Mouse (Mus musculus): Measurements from ENCODE around the gene Pfkfb4.

The Pfkfb4 gene

DNA sequence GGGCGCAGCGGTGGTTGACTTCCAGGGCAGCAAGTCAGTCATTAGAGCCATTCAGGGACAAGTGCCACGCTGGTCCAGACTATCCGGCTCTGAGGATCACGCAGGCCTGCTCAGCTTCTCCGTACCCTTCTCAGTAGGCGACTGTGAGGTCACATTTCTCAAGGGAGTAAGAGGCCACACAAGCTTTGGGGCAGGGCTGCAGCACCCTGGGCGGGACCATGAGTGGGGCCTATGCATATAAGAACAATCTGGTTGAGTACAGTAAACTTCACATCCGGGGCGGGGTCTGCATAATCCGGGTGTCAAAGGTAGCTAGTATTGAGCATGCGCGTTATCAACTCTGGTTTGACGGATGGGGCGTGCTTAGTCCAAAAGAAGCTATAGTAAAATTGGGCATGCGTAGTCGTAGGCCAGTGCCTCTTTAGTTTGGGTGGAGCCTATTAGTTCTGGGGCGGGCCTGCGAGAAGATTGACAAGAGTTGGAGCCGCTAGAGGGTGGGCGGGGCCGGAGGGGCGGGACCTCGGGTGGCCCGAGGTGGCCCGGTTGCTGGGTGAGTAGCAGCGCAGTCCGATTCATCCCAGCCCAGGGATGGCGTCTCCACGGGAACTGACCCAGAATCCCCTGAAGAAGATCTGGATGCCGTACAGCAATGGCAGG, at the start of gene Pfkfb4:
TSS of gene Pfkfb4 (plus strand) at position 351 of the 657 bp plus-strand sequence.
- DNase-seq (ENCODE audit: extremely low spot score, low spot score): peak; percentile 91

- DNase-seq (ENCODE audit: extremely low spot score, low spot score): no peak
Measured at GRCm38 (mm10) chr9:108945111-108945510, 46.5 kb upstream of the Pfkfb4 start.

DNA sequence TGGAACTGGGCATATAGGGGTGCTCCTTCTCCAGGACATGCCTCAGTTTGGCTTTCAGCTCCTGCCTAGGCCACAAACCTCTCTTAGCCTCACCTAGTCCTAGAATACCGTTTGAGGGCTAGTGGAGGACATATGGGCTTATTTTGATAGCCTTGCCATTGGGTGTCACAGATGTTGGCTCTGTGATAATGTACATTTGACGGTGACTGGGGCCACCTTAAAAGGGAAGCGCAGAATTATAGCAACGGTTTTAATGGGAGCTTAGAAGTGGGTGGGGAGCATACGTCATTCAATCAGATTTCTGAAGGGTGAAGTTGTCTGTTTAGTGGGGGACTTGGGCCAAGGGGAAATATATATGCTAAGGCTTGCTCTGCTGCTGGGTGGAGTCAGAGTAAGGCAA, 46.0 kb upstream of the Pfkfb4 start:
- DNase-seq (ENCODE audit: extremely low spot score, low spot score): no peak

DNA sequence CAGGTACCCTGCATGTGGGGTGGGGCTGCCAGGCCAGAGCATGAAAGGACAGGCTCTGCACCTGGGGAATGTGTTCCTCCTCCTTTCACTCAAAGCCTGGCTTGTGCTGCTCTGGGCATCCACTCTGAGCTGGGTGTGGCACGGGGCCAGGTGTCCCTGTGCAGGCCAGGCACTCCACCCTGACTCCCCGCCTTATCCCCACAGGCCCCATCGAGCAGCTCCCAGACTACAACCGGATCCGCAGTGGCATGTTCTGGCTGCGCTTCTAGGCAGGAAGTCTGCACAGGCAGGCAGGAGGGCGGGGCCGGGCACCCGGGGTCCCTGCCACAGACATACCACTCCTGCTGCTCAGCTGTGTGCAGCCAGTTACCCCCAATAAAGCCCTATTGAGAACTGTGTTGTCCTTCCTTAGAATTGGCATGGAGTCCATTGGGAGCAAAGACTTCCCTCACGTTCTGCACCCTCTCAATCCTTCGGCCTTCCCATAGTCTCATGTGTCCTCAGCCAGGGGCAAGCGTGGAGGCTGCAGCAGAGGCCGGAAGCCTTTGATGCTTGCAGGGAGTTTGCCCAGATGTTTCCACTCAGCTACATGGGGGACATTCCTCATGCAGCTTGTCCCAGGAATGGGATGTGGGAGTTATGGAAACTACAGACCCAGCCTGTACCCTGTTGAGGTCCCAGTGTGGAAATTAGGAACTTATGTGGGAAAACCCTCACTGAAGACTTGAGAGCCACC, 42.2 kb upstream of the Pfkfb4 start:
- DNase-seq (ENCODE audit: extremely low spot score, low spot score): no peak

GRCm38 (mm10) chr9:108949967-108950728, 41.4 kb upstream of the Pfkfb4 start:
- DNase-seq (ENCODE audit: extremely low spot score, low spot score): no peak

DNA sequence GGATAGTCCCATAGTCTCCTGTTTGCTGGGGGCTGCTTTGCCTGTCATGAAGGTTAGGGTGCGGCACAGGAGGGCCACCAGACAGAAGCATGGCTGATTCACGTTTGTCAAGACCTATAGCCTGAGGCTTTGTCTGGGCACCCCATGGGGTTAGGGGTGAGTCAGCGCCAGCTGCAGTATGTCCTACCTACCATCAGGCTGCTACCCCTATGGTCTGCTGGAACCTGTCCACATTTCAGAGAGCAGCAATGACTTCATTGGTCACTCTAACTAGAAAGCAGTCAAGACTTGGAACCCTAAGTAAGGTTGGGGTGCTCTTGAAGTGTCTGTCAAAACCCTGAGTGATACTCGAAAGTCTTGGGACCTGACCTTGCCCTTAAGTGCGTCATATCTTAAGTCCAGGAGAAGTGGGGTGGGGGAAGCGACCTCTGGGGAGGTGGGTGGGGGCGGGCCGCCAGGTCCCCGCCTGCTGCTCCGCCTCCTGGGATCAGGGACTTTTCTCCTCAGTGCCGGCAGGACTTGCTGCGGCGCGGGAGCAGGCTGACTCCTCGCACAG, 38.4 kb upstream of the Pfkfb4 start, which contains the start of gene Col7a1:
TSS of gene Col7a1 (plus strand) at position 506 of the 556 bp plus-strand sequence.
- DNase-seq (ENCODE audit: extremely low spot score, low spot score): no peak

GRCm38 (mm10) chr9:108955241-108955640, 36.3 kb upstream of the Pfkfb4 start:
- no peak for DNase-seq (ENCODE audit: extremely low spot score, low spot score)

DNA sequence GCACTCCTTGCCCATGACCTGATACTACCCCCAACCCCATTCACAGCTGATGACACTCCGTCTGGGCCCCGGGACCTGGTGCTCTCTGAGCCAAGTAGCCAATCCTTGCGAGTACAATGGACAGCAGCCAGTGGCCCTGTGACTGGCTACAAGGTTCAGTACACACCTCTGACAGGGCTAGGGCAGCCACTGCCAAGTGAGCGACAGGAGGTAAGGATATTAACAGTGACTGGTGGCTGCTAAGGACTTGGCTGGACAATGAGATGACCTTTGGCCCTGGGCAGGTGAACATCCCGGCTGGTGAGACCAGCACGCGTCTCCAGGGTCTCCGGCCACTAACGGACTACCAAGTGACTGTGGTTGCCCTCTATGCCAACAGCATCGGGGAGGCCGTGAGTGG, 35.7 kb upstream of the Pfkfb4 start:
- DNase-seq (ENCODE audit: extremely low spot score, low spot score): no peak

GRCm38 (mm10) chr9:108963577-108963976, 28.0 kb upstream of the Pfkfb4 start:
- DNase-seq (ENCODE audit: extremely low spot score, low spot score): no peak

- DNase-seq (ENCODE audit: extremely low spot score, low spot score): no peak
Measured at GRCm38 (mm10) chr9:108964338-108964737, 27.2 kb upstream of the Pfkfb4 start.

DNA sequence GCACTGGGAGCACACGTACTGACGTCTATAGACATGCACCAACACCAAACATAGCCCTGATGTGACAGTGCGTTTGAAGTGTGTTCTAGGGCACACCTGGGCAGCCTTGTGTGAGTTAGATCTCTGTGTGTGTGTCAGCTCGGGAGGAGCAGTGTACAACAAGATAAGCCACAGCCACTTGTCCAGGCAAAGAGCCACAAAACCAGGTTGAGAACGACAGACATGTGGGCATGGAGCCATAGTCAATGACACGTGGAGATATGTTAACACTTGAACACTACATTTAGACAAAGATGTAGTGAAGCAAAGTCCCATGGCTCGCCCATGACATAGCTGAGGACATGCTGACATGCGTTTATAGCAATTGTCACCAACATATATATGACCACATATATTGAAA, 21.0 kb upstream of the Pfkfb4 start:
- no peak for DNase-seq (ENCODE audit: extremely low spot score, low spot score)

DNA sequence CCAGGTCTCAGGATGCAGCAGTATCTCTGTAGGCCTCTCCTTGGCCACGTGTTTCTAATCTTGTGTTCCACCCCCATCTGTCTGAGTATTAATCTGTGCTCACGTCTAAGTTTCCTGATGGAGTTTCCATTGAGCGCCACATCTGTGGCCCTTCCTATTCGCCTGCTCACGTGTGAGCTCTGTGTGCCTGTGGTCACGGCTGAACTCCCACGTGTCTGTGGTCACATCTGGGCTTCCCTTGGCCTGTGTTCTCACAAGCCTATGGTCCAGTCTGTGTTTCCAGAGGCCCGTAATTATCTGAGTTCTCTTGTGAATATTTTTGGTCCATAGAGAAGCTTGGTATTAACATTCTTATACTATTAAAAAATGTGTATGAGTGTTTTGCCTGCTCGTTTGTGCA, 15.1 kb upstream of the Pfkfb4 start:
- DNase-seq (ENCODE audit: extremely low spot score, low spot score): no peak

GRCm38 (mm10) chr9:108977966-108978365, 13.6 kb upstream of the Pfkfb4 start:
- DNase-seq (ENCODE audit: extremely low spot score, low spot score): no peak

GRCm38 (mm10) chr9:108982498-108982897, 9.1 kb upstream of the Pfkfb4 start:
- DNase-seq (ENCODE audit: extremely low spot score, low spot score): no peak

GRCm38 (mm10) chr9:108983209-108983608, 8.4 kb upstream of the Pfkfb4 start:
- DNase-seq (ENCODE audit: extremely low spot score, low spot score): no peak

GRCm38 (mm10) chr9:108985710-108986109, 5.9 kb upstream of the Pfkfb4 start, which contains the start of gene Ucn2:
TSS of gene Ucn2 (plus strand) at chr9:108986010.
- DNase-seq (ENCODE audit: extremely low spot score, low spot score): no peak

- no peak for DNase-seq (ENCODE audit: extremely low spot score, low spot score)
Measured at GRCm38 (mm10) chr9:108987704-108988350, 3.8 kb upstream of the Pfkfb4 start.

DNA sequence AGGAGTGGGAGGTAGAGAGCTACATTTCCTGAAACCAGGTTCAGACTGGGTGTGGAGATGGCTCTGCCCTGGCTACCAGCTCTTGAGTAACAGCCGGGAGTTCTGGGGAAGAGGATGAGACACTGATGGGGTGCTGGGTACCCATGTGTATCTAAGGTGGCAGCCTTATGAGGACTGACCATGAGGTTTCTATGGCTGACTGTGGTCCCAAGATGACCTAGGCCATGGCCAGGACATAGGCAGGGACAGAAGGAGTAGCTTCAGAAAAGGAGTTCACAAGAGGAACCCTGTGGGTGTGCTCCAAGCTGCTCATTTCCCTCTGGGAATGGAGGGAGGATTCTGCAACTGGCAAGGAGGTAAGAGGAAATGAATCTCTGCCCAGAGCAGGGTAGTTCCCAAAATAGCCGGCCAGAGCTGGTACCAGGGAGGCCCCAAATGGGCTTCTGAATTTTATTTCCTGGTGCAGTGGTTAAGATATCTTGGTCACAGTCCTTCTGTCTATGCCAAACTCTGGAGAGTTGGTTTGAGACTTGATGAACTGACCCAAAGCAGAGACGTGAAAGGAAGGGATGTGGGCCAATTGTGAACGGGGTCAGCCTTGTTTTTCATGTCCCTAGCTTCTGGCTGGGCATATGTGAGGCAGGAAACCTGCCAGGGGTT, 1.6 kb upstream of the Pfkfb4 start:
- DNase-seq (ENCODE audit: extremely low spot score, low spot score): no peak

- no peak for DNase-seq (ENCODE audit: extremely low spot score, low spot score)
Measured at GRCm38 (mm10) chr9:108990462-108990820, 1.1 kb upstream of the Pfkfb4 start.

- DNase-seq (ENCODE audit: extremely low spot score, low spot score): no peak
Measured at GRCm38 (mm10) chr9:108992085-108992469, 499 bp downstream of the Pfkfb4 start.
